Mouse (Mus musculus): ENCODE data around the gene Cntn6.

DNA sequence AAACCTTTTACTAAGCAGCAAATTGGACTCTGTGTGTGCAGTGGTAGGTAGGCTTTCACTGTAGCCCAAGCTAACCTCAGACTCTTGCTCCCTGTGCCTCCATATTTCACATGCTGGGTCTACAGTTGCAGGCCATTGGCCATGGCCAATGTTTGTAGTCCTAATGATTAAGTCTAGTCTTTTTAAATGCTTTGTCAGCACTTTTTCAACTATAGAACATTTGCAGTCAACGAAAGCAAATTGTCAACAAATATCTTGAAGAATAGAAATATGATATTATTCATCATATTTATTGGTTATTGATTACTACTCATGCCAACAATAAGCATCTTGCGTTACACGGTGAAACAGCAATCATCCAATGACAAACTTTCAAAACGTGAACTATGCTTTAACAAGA is 246.4 kb downstream of the Cntn6 start:
- TF ChIP-seq CTCF (IDR thresholded peaks at IDR 0.05; ENCODE audit: extremely low read depth, insufficient read length, insufficient replicate concordance, low read depth, low read length) (no peak), POLR2A (IDR thresholded peaks at IDR 0.05; ENCODE audit: low read depth, low read length) (no peak)
